Mouse (Mus musculus): Measurements from ENCODE around the gene Gpank1. TPM values are rescaled to one million over a fixed set of nuclear protein-coding genes. Genes with fewer than 3 reads are reported as not detected.

Gpank1 gene
- total RNA-seq, 1 experiment from 2014 or later = 126 TPM

GRCm38 (mm10) chr17:35152121-35152520 lies 30.9 kb downstream of the Gpank1 start:
- no peak for ATAC-seq (replicated peaks; ENCODE audit: insufficient number of reproducible peaks, low FRiP score, low TSS enrichment, poor library complexity, severe bottlenecking)

GRCm38 (mm10) chr17:35153077-35153476 lies 31.8 kb downstream of the Gpank1 start:
- ATAC-seq (replicated peaks; ENCODE audit: insufficient number of reproducible peaks, low FRiP score, low TSS enrichment, poor library complexity, severe bottlenecking) = no peak

- no peak for ATAC-seq (replicated peaks; ENCODE audit: insufficient number of reproducible peaks, low FRiP score, low TSS enrichment, poor library complexity, severe bottlenecking)
Observed at GRCm38 (mm10) chr17:35153931-35154330, 32.7 kb downstream of the Gpank1 start.

DNA sequence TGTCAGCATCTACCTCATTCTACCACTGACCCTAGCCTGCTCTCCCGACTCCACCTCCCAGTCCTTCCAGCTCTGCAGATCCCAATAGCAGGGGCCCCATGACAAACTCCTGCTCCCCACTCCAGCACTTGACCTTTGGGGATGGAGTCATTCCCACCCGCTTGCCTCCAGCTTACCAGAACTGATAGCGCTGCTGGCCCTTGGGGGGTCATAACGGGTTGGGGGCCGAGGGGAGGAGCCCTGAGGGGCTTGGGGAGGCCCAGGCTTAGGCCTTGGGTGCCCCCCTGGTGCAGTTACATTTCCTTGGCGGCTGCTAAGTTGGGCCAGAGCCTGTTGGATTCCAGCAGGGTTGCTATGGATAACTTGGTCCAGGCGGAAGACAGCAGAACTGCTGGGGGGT lies 33.4 kb downstream of the Gpank1 start:
- ATAC-seq (replicated peaks; ENCODE audit: insufficient number of reproducible peaks, low FRiP score, low TSS enrichment, poor library complexity, severe bottlenecking) = no peak

- ATAC-seq (replicated peaks; ENCODE audit: insufficient number of reproducible peaks, low FRiP score, low TSS enrichment, poor library complexity, severe bottlenecking) = no peak
Observed at GRCm38 (mm10) chr17:35155451-35155850, 34.2 kb downstream of the Gpank1 start.

GRCm38 (mm10) chr17:35156461-35157200 lies 35.4 kb downstream of the Gpank1 start:
- no peak for ATAC-seq (replicated peaks; ENCODE audit: insufficient number of reproducible peaks, low FRiP score, low TSS enrichment, poor library complexity, severe bottlenecking)

DNA sequence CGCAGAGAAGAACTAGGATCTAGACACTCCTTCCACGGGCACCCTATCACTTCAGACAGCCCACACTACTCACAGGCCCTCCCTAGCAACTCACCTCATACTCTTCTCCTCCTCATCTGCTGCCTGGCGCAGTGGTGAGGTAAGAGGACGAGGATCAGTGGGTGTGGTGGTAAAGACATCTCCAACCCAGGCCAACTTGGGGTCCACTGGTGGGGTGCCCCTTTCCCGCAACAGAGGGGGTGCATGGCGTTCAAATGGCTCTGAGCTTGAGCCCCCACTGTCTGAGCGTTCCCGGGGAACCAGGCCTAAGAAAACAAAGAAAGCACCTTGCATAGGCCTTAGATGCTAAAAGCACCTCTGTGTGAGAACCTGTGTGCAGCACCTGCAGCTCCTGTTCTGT lies 36.0 kb downstream of the Gpank1 start:
- ATAC-seq (replicated peaks; ENCODE audit: insufficient number of reproducible peaks, low FRiP score, low TSS enrichment, poor library complexity, severe bottlenecking) = no peak

DNA sequence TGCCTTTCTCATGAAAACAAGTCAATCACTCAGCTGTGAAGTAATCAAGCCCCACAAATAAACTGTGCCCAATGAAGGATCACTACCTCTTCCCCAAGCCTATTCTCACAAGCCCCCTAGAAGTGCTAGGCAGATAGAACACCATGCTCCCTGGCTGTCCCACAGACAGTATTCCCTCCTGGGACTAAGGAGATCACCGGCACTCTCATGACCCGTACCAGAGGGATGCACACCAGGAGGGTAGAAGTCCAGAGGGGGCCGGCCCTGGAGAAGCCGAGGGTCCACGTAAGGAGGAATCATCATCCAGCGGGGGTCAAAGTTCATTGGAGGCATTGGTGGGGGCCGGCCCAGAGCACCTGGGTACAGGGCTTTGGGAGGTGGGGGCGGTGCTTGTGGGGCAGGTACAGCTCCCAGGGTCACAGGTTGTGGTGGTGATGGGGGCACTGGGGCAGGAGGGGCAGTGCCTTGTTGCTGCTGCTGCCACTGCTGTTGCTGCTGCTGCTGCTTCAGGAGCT lies 36.5 kb downstream of the Gpank1 start:
- ATAC-seq (replicated peaks; ENCODE audit: insufficient number of reproducible peaks, low FRiP score, low TSS enrichment, poor library complexity, severe bottlenecking) = no peak

GRCm38 (mm10) chr17:35158850-35159593 lies 37.8 kb downstream of the Gpank1 start:
- no peak for ATAC-seq (replicated peaks; ENCODE audit: insufficient number of reproducible peaks, low FRiP score, low TSS enrichment, poor library complexity, severe bottlenecking)

DNA sequence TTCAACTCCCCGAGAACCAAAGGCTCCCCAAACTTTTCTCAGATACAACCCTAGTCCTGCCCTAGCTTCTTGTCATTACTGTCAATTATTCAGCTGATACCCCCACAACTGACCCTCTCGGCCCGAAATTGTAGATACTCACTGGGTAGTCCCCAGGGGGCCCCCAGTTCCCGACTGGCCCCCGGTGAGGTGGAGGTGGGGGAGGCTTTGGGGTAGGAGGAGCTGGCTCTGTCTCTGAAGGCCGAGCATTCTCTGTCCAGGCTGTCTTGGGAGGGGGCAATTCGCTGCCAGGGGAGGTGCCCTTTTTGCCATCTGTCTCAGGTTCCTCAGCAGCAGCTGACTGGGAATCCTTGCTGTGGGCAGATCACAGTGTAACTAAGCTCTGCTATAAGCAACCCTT lies 38.4 kb downstream of the Gpank1 start:
- no peak for ATAC-seq (replicated peaks; ENCODE audit: insufficient number of reproducible peaks, low FRiP score, low TSS enrichment, poor library complexity, severe bottlenecking)

DNA sequence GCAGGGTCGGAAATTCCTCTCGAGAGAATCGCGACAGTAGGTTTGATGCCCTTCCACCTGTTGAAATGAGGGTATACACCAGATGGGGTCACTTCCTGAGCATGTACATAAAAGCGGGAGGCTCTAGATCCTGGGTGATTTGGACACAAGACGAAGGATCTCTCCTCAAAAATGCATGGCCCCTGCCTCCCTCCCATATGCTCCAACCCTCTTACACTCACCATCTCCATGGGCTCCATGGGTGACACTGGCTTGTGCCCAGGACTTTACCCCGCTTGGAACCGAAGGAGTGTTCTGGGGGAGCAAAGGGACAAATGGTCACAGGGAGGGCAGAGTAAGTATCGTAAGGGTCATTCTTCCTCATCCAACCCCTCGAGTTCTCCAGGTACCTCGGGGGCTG lies 40.2 kb downstream of the Gpank1 start:
- no peak for ATAC-seq (replicated peaks; ENCODE audit: insufficient number of reproducible peaks, low FRiP score, low TSS enrichment, poor library complexity, severe bottlenecking)

DNA sequence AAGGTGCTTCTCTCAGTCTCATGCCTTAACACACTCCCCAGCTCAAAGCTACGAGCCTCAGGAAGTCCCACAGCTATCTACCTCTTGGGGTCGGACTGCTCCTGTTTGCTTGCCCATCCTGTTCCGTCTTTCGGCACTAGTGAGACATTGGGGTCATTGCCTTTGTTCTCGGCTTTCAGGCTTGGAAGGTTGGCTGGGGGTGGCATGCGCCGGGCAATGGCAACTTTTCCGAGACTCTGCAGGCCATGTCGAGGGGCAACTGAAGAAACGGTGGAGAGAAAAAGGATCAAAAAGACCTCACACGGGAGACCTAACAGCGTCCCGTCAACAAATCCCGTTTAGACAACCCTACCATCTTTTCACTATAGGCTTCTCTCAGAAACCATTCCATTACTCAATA lies 40.9 kb downstream of the Gpank1 start:
- ATAC-seq (replicated peaks; ENCODE audit: insufficient number of reproducible peaks, low FRiP score, low TSS enrichment, poor library complexity, severe bottlenecking) = no peak

GRCm38 (mm10) chr17:35162730-35163129 lies 41.5 kb downstream of the Gpank1 start:
- ATAC-seq (replicated peaks; ENCODE audit: insufficient number of reproducible peaks, low FRiP score, low TSS enrichment, poor library complexity, severe bottlenecking) = no peak

DNA sequence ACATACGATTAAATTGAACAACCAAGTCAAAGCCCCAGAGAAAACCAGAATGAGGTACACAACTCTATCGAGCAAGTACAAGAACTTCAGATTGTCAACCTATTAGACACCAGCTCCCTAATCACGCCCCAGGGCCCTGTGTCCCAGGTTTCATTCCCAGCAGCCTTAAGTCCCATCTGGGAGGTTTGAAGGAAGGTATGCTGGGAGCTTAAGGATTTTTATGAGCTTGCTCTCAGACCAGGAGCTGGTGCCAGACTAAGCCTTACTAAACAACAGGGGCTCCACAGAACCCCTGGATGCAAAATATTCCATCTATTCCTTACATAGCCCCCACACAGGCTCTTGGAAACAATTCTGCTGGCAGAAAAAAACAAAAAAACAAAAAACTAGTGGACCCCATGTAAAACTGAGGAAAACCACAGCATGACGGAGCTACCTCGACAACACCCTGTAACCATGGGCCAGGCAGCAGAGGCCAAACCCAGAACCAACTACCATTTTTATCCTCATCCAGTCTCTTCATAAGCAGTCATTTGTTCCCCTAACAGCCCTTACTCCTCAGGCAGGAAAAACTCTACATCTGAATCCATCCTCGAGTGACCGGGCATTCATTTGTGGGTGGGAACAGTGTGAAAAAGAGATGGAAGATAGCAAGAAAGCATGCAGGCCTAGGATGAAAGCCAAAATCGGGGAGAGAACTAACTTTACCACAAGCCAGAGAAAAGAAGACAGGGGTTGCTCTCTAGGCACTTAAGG lies 42.2 kb downstream of the Gpank1 start:
- no peak for ATAC-seq (replicated peaks; ENCODE audit: insufficient number of reproducible peaks, low FRiP score, low TSS enrichment, poor library complexity, severe bottlenecking)

DNA sequence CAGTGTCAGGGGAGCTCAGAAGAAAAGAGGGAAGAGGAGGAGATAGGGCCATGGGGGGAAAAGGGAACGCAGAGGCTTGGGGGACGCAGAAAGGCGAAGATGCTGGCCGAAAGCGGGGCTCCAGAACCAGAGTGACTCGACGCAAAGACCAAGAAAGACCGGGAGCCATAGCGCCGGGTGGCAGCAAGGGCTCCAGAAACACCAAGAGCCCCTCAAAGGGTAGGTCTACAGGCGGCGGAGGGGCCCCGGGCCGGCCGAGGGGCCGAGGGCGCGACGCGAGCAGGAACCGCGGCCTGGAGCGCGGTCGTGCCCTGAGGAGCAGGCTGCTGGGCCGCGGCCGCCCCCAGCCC lies 42.9 kb downstream of the Gpank1 start:
- no peak for ATAC-seq (replicated peaks; ENCODE audit: insufficient number of reproducible peaks, low FRiP score, low TSS enrichment, poor library complexity, severe bottlenecking)

DNA sequence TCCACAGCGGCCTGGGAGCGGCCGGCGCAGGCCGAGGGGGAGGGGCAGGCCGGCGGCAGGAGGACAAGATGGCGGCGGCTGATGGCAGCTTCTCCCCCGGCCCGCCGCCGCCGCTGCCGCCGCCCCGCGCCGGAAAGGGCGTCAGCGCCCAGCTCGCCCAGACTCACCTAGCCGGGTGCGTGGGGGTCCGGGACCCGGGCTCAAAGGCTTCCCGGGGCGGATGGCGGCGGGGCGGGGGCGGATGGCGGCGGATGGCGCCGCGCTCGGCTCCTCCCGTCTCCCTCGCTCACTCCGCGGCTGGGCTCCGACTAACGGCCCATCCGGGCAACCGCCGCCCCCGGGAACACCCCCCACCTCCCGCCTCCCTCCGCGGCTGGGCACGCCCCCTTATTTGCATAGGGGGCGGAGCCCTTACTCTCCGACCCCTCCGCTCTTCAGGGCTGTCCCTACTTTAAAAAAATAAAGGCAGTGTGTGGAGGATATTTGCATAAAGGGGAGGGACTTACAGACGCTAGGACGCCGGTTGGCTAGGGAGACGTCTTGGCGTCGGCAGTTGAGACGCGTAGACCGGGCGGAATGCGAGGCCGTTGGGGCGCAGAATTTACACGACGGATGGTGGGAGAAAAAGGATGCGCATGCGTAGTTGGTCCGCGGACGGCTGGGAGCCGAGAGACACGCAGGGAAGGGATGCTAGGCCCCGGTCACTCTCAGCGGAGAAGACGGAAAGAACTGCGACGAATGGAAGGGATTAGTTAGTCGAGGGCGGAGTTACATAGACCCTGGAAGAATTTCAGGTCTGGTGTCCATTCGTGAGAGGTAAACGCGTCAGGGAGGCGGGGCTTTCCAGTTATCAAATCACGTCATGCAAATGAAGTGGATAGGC lies 43.6 kb downstream of the Gpank1 start, which contains the start of gene Prrc2a:
Gene Prrc2a (minus strand): TSS at position 330 of the 883 bp plus-strand sequence.
- ATAC-seq (replicated peaks; ENCODE audit: insufficient number of reproducible peaks, low FRiP score, low TSS enrichment, poor library complexity, severe bottlenecking) = peak; percentile 85

- ATAC-seq (replicated peaks; ENCODE audit: insufficient number of reproducible peaks, low FRiP score, low TSS enrichment, poor library complexity, severe bottlenecking) = no peak
Observed at GRCm38 (mm10) chr17:35165451-35166155, 44.3 kb downstream of the Gpank1 start.
